Mouse (Mus musculus) heart, embryonic 10.5 days (tissue): ENCODE measurements around the gene Ghsr. TPM values are rescaled to one million over a fixed set of nuclear protein-coding genes. Genes with fewer than 3 reads are reported as not detected.
"Not testable (repeated sequence)": the region's sequence is repeated elsewhere in the genome, so short reads cannot be mapped to it uniquely, and the experiment has no call there.

Experiments used
- DNase-seq: peaks from one replicate; pipeline ENCODE4 v3.0.0-alpha.2; 2017; ENCODE audit warnings: low spot score
- H3K27ac ChIP-seq: fragments of 300-500 bp; sonication (generic); 2 replicates; pipeline ENCODE4 v1.5.1; 2016; ENCODE audit warnings: mild to moderate bottlenecking
- H3K27me3 ChIP-seq: fragments of 300-500 bp; sonication (generic); 2 replicates; pipeline ENCODE4 v1.6.1; 2016; ENCODE audit warnings: mild to moderate bottlenecking; ENCODE audit not compliant: poor library complexity, insufficient read depth, severe bottlenecking
- H3K36me3 ChIP-seq: fragments of 300-500 bp; sonication (generic); 2 replicates; pipeline ENCODE4 v1.6.1; 2016; ENCODE audit warnings: mild to moderate bottlenecking, moderate library complexity
- H3K4me1 ChIP-seq: fragments of 300-500 bp; sonication (generic); 2 replicates; pipeline ENCODE4 v1.6.1; 2016; ENCODE audit warnings: mild to moderate bottlenecking
- H3K4me3 ChIP-seq: fragments of 300-500 bp; sonication (generic); 2 replicates; pipeline ENCODE4 v1.5.1; 2016; ENCODE audit warnings: mild to moderate bottlenecking, moderate library complexity
- H3K9me3 ChIP-seq: fragments of 300-500 bp; sonication (generic); 2 replicates; pipeline ENCODE4 v1.6.1; 2016; ENCODE audit warnings: mild to moderate bottlenecking, moderate library complexity
- WGBS: fragments of 180-500 bp; shearing (Covaris S2); methylation state at CpG from one replicate; pipeline ENCODE4 v1.1.7; 2016; 5-methylcytosine and 5-hydroxymethylcytosine counted together
- polyA plus RNA-seq: library from polyadenylated mRNA; unstranded; fragments of >200 nt; fragmentation: Nextera tagmentation; extraction: Ambion mirVana; gene quantifications from 2 replicates; pipeline ENCODE4 v1.2.1, GENCODE M21; 2016

Gene Ghsr
- polyA plus RNA-seq, 1 experiment from 2014 or later: not detected

GRCm38 (mm10) chr3:27370582-27371275 lies 422 bp upstream of the Ghsr start:
- WGBS: 6% methylated on average over 20 of the region's 20 CpGs
- H3K27me3 ChIP-seq: peaks cover 59% of the 10 kb centered on the region
- H3K27ac ChIP-seq: no peak overlapping the region
- no peaks in the 10 kb centered on the region for H3K9me3 ChIP-seq
- H3K4me3 ChIP-seq: no peak overlapping the region
- no peak for DNase-seq
- no peaks in the 10 kb centered on the region for H3K36me3 ChIP-seq
- peaks cover 14% of the 10 kb centered on the region for H3K4me1 ChIP-seq

DNA sequence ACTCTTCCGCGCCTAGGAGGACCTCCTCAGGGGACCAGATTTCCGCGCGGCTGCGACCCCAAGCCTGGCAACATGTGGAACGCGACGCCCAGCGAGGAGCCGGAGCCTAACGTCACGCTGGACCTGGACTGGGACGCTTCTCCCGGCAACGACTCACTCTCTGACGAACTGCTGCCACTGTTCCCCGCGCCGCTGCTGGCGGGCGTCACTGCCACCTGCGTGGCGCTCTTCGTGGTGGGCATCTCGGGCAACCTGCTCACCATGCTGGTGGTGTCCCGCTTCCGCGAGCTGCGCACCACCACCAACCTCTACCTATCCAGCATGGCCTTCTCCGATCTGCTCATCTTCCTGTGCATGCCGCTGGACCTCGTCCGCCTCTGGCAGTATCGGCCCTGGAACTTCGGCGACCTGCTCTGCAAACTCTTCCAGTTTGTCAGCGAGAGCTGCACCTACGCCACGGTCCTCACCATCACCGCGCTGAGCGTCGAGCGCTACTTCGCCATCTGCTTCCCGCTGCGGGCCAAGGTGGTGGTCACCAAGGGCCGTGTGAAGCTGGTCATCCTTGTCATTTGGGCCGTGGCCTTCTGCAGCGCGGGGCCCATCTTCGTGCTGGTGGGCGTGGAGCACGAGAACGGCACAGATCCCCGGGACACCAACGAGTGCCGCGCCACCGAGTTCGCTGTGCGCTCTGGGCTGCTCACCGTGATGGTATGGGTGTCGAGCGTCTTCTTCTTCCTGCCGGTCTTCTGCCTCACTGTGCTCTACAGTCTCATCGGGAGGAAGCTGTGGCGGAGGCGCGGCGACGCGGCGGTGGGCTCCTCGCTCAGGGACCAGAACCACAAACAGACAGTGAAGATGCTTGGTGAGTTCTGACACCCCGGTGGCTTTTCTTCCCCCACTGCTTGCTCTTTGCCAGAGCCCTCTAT lies 837 bp downstream of the Ghsr start:
- WGBS: 3% methylated on average over 77 of the region's 77 CpGs
- Histone ChIP-seq H3K36me3 (no peaks in the 10 kb centered on the region), H3K4me1 (peaks cover 14% of the 10 kb centered on the region), H3K27me3 (peaks cover 59% of the 10 kb centered on the region), H3K9me3 (no peaks in the 10 kb centered on the region), H3K4me3 (peak overlapping the region; percentile 36), H3K27ac (no peak overlapping the region)
- no peak for DNase-seq

GRCm38 (mm10) chr3:27374396-27374795 lies 3.2 kb downstream of the Ghsr start:
- Histone ChIP-seq H3K9me3 (no peaks in the 10 kb centered on the region), H3K4me3 (no peak overlapping the region), H3K27me3 (peaks cover 59% of the 10 kb centered on the region), H3K4me1 (peaks cover 14% of the 10 kb centered on the region), H3K27ac (no peak overlapping the region), H3K36me3 (no peaks in the 10 kb centered on the region)
- WGBS: 59% methylated on average over 9 of the region's 9 CpGs
- DNase-seq: no peak

DNA sequence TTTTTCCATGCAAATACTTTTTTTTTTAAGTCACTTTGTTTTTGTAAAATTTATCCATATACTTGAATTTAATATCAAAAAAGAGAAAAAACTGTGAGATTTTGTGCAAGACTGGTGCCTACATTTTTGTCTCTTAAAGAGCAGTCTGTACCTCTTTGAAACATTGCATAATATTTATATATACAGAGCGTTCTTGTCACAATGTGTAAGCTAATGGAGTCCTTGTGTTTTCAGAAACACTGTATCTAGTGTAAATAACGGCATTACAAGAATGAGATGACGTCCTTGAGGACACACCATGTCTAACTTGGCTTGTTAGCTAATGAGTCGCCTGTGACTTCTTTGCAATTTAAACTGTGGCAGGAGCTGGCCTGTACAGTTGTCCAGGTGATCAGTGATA lies 6.8 kb downstream of the Ghsr start:
- no peaks in the 10 kb centered on the region for H3K4me1 ChIP-seq
- H3K27me3 ChIP-seq: peaks cover 23% of the 10 kb centered on the region
- no peak for DNase-seq
- H3K4me3 ChIP-seq: no peak overlapping the region
- no peak overlapping the region for H3K27ac ChIP-seq
- WGBS: 64% methylated on average over 4 of the region's 4 CpGs
- no peaks in the 10 kb centered on the region for H3K36me3 ChIP-seq
- H3K9me3 ChIP-seq: no peaks in the 10 kb centered on the region

DNA sequence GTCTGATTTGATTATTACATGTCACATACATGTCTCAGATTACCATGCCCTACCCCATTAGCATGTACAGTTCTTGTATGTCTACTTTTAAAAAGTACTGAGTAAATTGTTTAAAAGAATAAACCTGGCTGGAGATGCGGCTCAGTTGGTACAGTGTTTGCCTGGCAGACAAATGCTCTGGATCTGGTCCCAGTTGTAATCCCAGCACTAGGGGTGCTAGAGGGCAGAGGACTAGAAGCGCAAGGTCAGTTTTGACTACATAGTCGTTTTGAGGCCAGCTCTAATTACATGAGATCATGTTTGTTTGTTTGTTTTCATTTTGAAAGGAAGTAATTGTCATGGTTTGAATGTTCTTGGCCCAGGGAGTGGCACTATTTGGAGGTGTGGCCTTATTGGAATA lies 13.7 kb downstream of the Ghsr start:
- Histone ChIP-seq H3K4me1 (no peaks in the 10 kb centered on the region), H3K27ac (no peak overlapping the region), H3K9me3 (no peaks in the 10 kb centered on the region), H3K27me3 (no peaks in the 10 kb centered on the region), H3K36me3 (no peaks in the 10 kb centered on the region), H3K4me3 (no peak overlapping the region)
- WGBS: 67% methylated on average over 3 of the region's 3 CpGs
- DNase-seq: no peak

DNA sequence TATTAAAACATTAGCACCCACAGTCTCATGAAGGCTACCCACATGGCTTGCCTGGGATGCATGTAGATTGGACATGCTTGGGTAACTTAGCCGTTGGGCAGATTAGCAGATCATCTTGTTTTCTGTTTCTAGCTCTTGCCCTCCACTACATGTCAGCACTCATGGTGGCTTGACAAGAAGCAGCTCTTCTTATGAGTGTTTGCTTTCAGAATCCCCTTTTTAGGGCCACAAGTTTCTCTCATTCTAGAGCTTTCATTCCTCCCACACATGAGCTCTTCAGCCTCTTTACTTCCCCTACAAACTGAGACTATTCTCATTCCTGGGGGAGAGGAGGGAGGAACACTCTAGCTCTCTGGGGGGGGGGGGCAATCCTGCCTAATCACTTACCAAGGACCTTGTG lies 18.8 kb downstream of the Ghsr start:
- H3K9me3 ChIP-seq: no peaks in the 10 kb centered on the region
- no peaks in the 10 kb centered on the region for H3K4me1 ChIP-seq
- DNase-seq: no peak
- no peak overlapping the region for H3K27ac ChIP-seq
- no peak overlapping the region for H3K4me3 ChIP-seq
- 44% methylated on average over 1 of the region's 1 CpGs for WGBS
- no peaks in the 10 kb centered on the region for H3K36me3 ChIP-seq
- no peaks in the 10 kb centered on the region for H3K27me3 ChIP-seq

GRCm38 (mm10) chr3:27400996-27401395 lies 29.8 kb downstream of the Ghsr start:
- H3K36me3 ChIP-seq, DNase-seq, H3K4me1 ChIP-seq, H3K9me3 ChIP-seq, H3K27ac ChIP-seq, H3K27me3 ChIP-seq, H3K4me3 ChIP-seq: not testable (repeated sequence)
- 83% methylated on average over 3 of the region's 3 CpGs for WGBS

DNA sequence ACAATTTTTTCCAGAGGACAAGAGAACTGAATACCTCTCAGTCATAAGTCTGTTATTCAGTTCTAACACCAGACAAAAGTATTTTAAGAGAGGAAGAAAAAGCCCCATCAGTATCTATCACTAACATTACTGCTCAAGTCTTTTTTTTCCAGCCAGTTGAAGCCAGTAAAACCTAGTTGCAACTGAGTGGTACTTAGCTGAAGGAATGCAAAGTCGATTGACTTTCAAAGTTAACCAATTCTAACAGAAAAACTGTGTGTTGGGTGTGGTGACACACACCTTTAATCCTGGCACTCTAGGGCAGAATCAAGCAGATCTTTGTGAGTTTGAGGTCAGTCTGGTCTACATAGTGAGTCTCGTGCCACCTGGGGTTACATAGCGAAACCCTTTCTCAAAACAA lies 35.3 kb downstream of the Ghsr start:
- DNase-seq: no peak
- no peaks in the 10 kb centered on the region for H3K9me3 ChIP-seq
- no peak overlapping the region for H3K4me3 ChIP-seq
- H3K27ac ChIP-seq: no peak overlapping the region
- H3K4me1 ChIP-seq: no peaks in the 10 kb centered on the region
- H3K27me3 ChIP-seq: no peaks in the 10 kb centered on the region
- WGBS: 84% methylated on average over 3 of the region's 3 CpGs
- H3K36me3 ChIP-seq: no peaks in the 10 kb centered on the region

GRCm38 (mm10) chr3:27408564-27408963 lies 37.4 kb downstream of the Ghsr start:
- Histone ChIP-seq H3K27me3 (no peaks in the 10 kb centered on the region), H3K27ac (no peak overlapping the region), H3K36me3 (no peaks in the 10 kb centered on the region), H3K4me1 (no peaks in the 10 kb centered on the region), H3K4me3 (no peak overlapping the region), H3K9me3 (no peaks in the 10 kb centered on the region)
- DNase-seq: no peak
- WGBS: 59% methylated on average over 2 of the region's 2 CpGs

DNA sequence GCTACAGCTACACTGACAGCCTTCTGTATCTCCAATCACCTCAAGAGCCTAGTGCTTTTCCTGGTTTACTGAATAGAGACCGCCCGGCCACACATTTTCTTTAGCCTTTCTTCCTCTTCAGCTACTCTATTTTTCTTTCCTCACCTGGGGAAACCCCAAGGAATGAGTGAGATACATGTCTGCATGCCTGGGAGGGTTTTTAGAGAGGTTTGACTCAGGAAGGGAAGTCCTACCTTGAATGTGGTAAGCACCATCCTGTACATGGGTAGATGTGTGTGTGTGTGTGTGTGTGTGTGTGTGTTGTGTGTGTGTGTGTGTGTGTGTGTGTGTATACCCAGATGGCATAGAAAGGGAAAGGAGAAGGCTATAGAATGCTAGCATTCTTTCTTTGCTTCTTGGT lies 40.1 kb downstream of the Ghsr start:
- peaks cover 6% of the 10 kb centered on the region; the same call in 1 of the 2 replicates for H3K36me3 ChIP-seq
- no peak overlapping the region for H3K4me3 ChIP-seq
- 88% methylated on average over 2 of the region's 2 CpGs for WGBS
- no peaks in the 10 kb centered on the region for H3K9me3 ChIP-seq
- H3K27me3 ChIP-seq: no peaks in the 10 kb centered on the region
- no peak overlapping the region for H3K27ac ChIP-seq
- no peaks in the 10 kb centered on the region for H3K4me1 ChIP-seq
- DNase-seq: no peak

GRCm38 (mm10) chr3:27413566-27413965 lies 42.4 kb downstream of the Ghsr start:
- H3K4me3 ChIP-seq: no peak overlapping the region
- H3K9me3 ChIP-seq: no peaks in the 10 kb centered on the region
- no peak for DNase-seq
- H3K27me3 ChIP-seq: no peaks in the 10 kb centered on the region
- H3K4me1 ChIP-seq: no peaks in the 10 kb centered on the region
- no peak overlapping the region for H3K27ac ChIP-seq
- peaks cover 16% of the 10 kb centered on the region for H3K36me3 ChIP-seq
- WGBS: 77% methylated on average over 3 of the region's 3 CpGs

- Histone ChIP-seq H3K4me1 (no peaks in the 10 kb centered on the region), H3K27me3 (no peaks in the 10 kb centered on the region), H3K27ac (no peak overlapping the region), H3K36me3 (peaks cover 33% of the 10 kb centered on the region), H3K4me3 (no peak overlapping the region), H3K9me3 (no peaks in the 10 kb centered on the region)
- DNase-seq: no peak
- 88% methylated on average over 10 of the region's 10 CpGs for WGBS
These were observed 45.6 kb downstream of the Ghsr start for GRCm38 (mm10) chr3:27416786-27417185.

- H3K9me3 ChIP-seq: no peaks in the 10 kb centered on the region
- no peak overlapping the region for H3K4me3 ChIP-seq
- no peak for DNase-seq
- H3K27ac ChIP-seq: no peak overlapping the region
- WGBS: 96% methylated on average over 8 of the region's 8 CpGs
- no peaks in the 10 kb centered on the region for H3K4me1 ChIP-seq
- H3K36me3 ChIP-seq: peaks cover 44% of the 10 kb centered on the region
- H3K27me3 ChIP-seq: no peaks in the 10 kb centered on the region
These were observed 47.5 kb downstream of the Ghsr start for GRCm38 (mm10) chr3:27418602-27419001.
